Mouse (Mus musculus): ENCODE measurements at regions not wholly inside any gene's neighbourhood (a gene's known extent, or its start where the extent isn't known, plus 50 kb on each side); places are given as distances from the start of the nearest gene placed in this dataset.
"Not testable (repeated sequence)": the region's sequence is repeated elsewhere in the genome, so short reads cannot be mapped to it uniquely, and the experiment has no call there.

- TF ChIP-seq POLR2A (IDR thresholded peaks at IDR 0.05; ENCODE audit: insufficient read depth, low read depth, low read length), result no peak
- no peak for TF ChIP-seq EP300 (IDR thresholded peaks at IDR 0.05; ENCODE audit: insufficient read depth, low read depth, low read length)
- no peak for TF ChIP-seq CTCF (IDR thresholded peaks at IDR 0.05)
- 54% methylated on average over 7 of the region's 7 CpGs for WGBS
- Histone ChIP-seq H3K36me3 (ENCODE audit: control insufficient read depth, insufficient read depth, low read length) (no peaks in the 10 kb centered on the region), H3K4me3 (no peak overlapping the region), H3K27me3 (ENCODE audit: control insufficient read depth, insufficient read depth, low read length) (no peaks in the 10 kb centered on the region), H3K4me1 (ENCODE audit: control insufficient read depth, insufficient read depth, low read length) (no peaks in the 10 kb centered on the region), H3K9ac (ENCODE audit: low read depth, low read length) (no peak overlapping the region), H3K79me2 (replicated peaks; ENCODE audit: control insufficient read depth, insufficient read depth, low read length) (no peaks in the 10 kb centered on the region), H3K27ac (no peak overlapping the region)
- intact Hi-C loops (cut with DNase I), result no loop called here
- DNase-seq, result no peak
Observed at GRCm38 (mm10) chr3:7014345-7014973, 394.2 kb upstream of the 1700008P02Rik start.

DNA sequence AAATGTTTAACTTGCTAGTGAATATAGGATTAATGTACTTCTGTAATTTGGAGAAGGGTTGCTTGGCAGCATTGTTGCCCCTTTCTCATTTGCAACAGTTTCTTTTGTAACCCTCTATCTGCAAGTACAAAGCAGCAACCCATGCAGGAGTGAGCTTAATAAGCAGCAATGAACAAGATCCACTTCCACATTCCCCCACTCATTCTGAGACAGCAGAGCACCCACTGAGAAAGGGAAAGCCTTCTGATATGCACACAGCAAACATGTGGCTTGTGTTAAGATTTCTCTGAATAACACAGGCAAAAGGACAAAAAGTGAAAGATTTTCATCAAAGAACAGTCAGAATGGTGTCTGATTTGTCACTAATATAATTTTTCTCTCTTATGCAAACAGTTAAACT is 393.3 kb upstream of the 1700008P02Rik start:
- H3K4me3 ChIP-seq, result no peak overlapping the region
- intact Hi-C loops (cut with DNase I), result no loop called here
- no peak for TF ChIP-seq POLR2A (IDR thresholded peaks at IDR 0.05; ENCODE audit: insufficient read depth, low read depth, low read length)
- no peak for TF ChIP-seq EP300 (IDR thresholded peaks at IDR 0.05; ENCODE audit: insufficient read depth, low read depth, low read length)
- TF ChIP-seq CTCF (IDR thresholded peaks at IDR 0.05), result no peak
- no peaks in the 10 kb centered on the region for H3K4me1 ChIP-seq (ENCODE audit: control insufficient read depth, insufficient read depth, low read length)
- H3K36me3 ChIP-seq (ENCODE audit: control insufficient read depth, insufficient read depth, low read length), result no peaks in the 10 kb centered on the region
- H3K79me2 ChIP-seq (replicated peaks; ENCODE audit: control insufficient read depth, insufficient read depth, low read length), result no peaks in the 10 kb centered on the region
- no peaks in the 10 kb centered on the region for H3K27me3 ChIP-seq (ENCODE audit: control insufficient read depth, insufficient read depth, low read length)
- H3K27ac ChIP-seq, result no peak overlapping the region
- H3K9ac ChIP-seq (ENCODE audit: low read depth, low read length), result no peak overlapping the region
- no peak for DNase-seq

GRCm38 (mm10) chr3:7010294-7011087 is 390.2 kb upstream of the 1700008P02Rik start:
- no peak for TF ChIP-seq CTCF (IDR thresholded peaks at IDR 0.05)
- no peak for TF ChIP-seq EP300 (IDR thresholded peaks at IDR 0.05; ENCODE audit: insufficient read depth, low read depth, low read length)
- no peak for TF ChIP-seq POLR2A (IDR thresholded peaks at IDR 0.05; ENCODE audit: insufficient read depth, low read depth, low read length)
- Histone ChIP-seq H3K27me3 (ENCODE audit: control insufficient read depth, insufficient read depth, low read length) (no peaks in the 10 kb centered on the region), H3K36me3 (ENCODE audit: control insufficient read depth, insufficient read depth, low read length) (no peaks in the 10 kb centered on the region), H3K4me3 (no peak overlapping the region), H3K4me1 (ENCODE audit: control insufficient read depth, insufficient read depth, low read length) (no peaks in the 10 kb centered on the region), H3K9ac (ENCODE audit: low read depth, low read length) (no peak overlapping the region), H3K79me2 (replicated peaks; ENCODE audit: control insufficient read depth, insufficient read depth, low read length) (no peaks in the 10 kb centered on the region), H3K27ac (no peak overlapping the region)
- DNase-seq, result no peak
- intact Hi-C loops (cut with DNase I), result no loop called here
- WGBS, result 54% methylated on average over 7 of the region's 7 CpGs

- no peaks in the 10 kb centered on the region for H3K4me1 ChIP-seq (ENCODE audit: control insufficient read depth, insufficient read depth, low read length)
- no peak overlapping the region for H3K4me3 ChIP-seq
- H3K9ac ChIP-seq (ENCODE audit: low read depth, low read length), result no peak overlapping the region
- no peak for DNase-seq
- H3K79me2 ChIP-seq (replicated peaks; ENCODE audit: control insufficient read depth, insufficient read depth, low read length), result no peaks in the 10 kb centered on the region
- WGBS, result 66% methylated on average over 7 of the region's 7 CpGs
- H3K27me3 ChIP-seq (ENCODE audit: control insufficient read depth, insufficient read depth, low read length), result no peaks in the 10 kb centered on the region
- TF ChIP-seq EP300 (IDR thresholded peaks at IDR 0.05; ENCODE audit: insufficient read depth, low read depth, low read length) (no peak), CTCF (IDR thresholded peaks at IDR 0.05) (no peak), POLR2A (IDR thresholded peaks at IDR 0.05; ENCODE audit: insufficient read depth, low read depth, low read length) (no peak)
- intact Hi-C loops (cut with DNase I), result no loop called here
- no peaks in the 10 kb centered on the region for H3K36me3 ChIP-seq (ENCODE audit: control insufficient read depth, insufficient read depth, low read length)
- H3K27ac ChIP-seq, result no peak overlapping the region
Observed at GRCm38 (mm10) chr3:7008671-7009217, 388.5 kb upstream of the 1700008P02Rik start.

DNA sequence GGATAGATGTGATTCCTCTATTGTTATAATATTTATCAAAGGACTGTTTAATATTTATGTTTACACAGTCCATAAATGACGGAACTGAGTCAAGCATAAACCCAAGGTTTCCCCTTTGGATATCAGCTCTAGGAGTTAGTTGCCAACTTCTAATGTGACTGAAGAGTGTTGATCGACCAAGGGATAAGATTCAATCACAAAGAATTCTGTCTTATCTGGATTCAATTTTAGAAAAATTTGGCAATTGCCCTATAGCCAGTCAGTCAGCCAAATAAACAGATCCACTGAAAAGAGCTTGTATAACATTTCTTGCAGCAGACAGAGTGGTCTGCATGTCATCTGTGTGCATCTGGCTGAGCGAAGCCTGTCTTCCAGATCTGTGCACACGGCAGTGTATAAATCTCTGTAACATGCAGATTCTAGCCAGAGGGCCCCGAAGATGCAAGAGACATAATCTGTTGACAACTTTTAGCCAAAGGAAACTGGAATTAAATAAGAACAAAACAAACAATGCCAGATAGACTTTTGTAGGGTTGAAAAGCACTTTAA is 387.6 kb upstream of the 1700008P02Rik start:
- H3K4me1 ChIP-seq (ENCODE audit: control insufficient read depth, insufficient read depth, low read length), result no peaks in the 10 kb centered on the region
- H3K4me3 ChIP-seq, result no peak overlapping the region
- 66% methylated on average over 5 of the region's 5 CpGs for WGBS
- no peak overlapping the region for H3K27ac ChIP-seq
- intact Hi-C loops (cut with DNase I), result no loop called here
- H3K9ac ChIP-seq (ENCODE audit: low read depth, low read length), result no peak overlapping the region
- no peak for TF ChIP-seq EP300 (IDR thresholded peaks at IDR 0.05; ENCODE audit: insufficient read depth, low read depth, low read length)
- DNase-seq, result no peak
- H3K79me2 ChIP-seq (replicated peaks; ENCODE audit: control insufficient read depth, insufficient read depth, low read length), result no peaks in the 10 kb centered on the region
- no peaks in the 10 kb centered on the region for H3K36me3 ChIP-seq (ENCODE audit: control insufficient read depth, insufficient read depth, low read length)
- no peaks in the 10 kb centered on the region for H3K27me3 ChIP-seq (ENCODE audit: control insufficient read depth, insufficient read depth, low read length)

DNA sequence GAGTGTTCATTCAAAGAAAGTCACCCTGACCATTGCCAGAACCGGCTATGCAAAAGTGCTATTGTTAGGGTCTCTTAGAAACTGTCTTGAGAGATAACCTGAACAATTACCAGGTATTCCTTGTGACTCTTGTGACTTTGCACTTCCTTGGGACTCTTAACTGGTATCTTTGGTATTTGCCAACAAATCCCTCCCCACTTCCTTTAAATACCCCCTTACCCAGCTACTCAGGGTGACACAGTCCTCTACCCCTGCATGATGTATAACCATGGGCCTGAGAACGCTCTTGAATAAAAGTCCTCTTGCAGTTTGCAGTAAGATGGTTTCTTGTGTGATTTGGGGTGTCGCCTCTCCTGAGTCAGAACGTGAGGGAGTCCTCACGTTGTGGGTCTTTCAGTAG is 371.5 kb upstream of the 1700008P02Rik start:
- H3K9ac ChIP-seq (ENCODE audit: low read depth, low read length); H3K27ac ChIP-seq; H3K4me3 ChIP-seq; DNase-seq; H3K36me3 ChIP-seq (ENCODE audit: control insufficient read depth, insufficient read depth, low read length); H3K4me1 ChIP-seq (ENCODE audit: control insufficient read depth, insufficient read depth, low read length); H3K79me2 ChIP-seq (replicated peaks; ENCODE audit: control insufficient read depth, insufficient read depth, low read length); intact Hi-C loops (cut with DNase I); H3K27me3 ChIP-seq (ENCODE audit: control insufficient read depth, insufficient read depth, low read length): not testable (repeated sequence)
- WGBS, result 67% methylated on average over 5 of the region's 5 CpGs
